Mouse (Mus musculus) embryonic fibroblast, embryonic 13.5 days (primary cell): ENCODE results near the gene Gm47841.

Experiments
- CTCF ChIP-seq: IDR thresholded peaks from 2 replicates; pipeline ENCODE4 v1.5.1; 2011; ENCODE audit warnings: mild to moderate bottlenecking, control low read depth, low read length, moderate library complexity, borderline replicate concordance; ENCODE audit not compliant: insufficient read depth
- POLR2A ChIP-seq: IDR thresholded peaks from 2 replicates; pipeline ENCODE4 v1.6.1; 2011; ENCODE audit warnings: low read depth, mild to moderate bottlenecking, control low read depth, low read length, moderate library complexity

GRCm38 (mm10) chr15:101075656-101076055 is 28.5 kb upstream of the Gm47841 start:
- TF ChIP-seq POLR2A (no peak), CTCF (no peak)
